Mouse (Mus musculus): ENCODE data around the gene Olfr1418. TPM values are rescaled to one million over a fixed set of nuclear protein-coding genes. Genes with fewer than 3 reads are reported as not detected.

Gene Olfr1418
- total RNA-seq, 2 experiments from 2014 or later, result not detected

GRCm38 (mm10) chr19:11811688-11812365, 49.0 kb downstream of the Olfr1418 start:
- ATAC-seq (replicated peaks; ENCODE audit: low FRiP score, poor library complexity, severe bottlenecking), result no peak

- ATAC-seq (replicated peaks; ENCODE audit: low FRiP score, poor library complexity, severe bottlenecking), result no peak
Measured at GRCm38 (mm10) chr19:11810856-11811255, 50.0 kb downstream of the Olfr1418 start.

GRCm38 (mm10) chr19:11810003-11810758, 50.7 kb downstream of the Olfr1418 start:
- no peak for ATAC-seq (replicated peaks; ENCODE audit: low FRiP score, poor library complexity, severe bottlenecking)

- no peak for ATAC-seq (replicated peaks; ENCODE audit: low FRiP score, poor library complexity, severe bottlenecking)
Measured at GRCm38 (mm10) chr19:11808452-11808851, 52.4 kb downstream of the Olfr1418 start.

- ATAC-seq (replicated peaks; ENCODE audit: low FRiP score, poor library complexity, severe bottlenecking), result no peak
Measured at GRCm38 (mm10) chr19:11807822-11808221, 53.0 kb downstream of the Olfr1418 start.

- no peak for ATAC-seq (replicated peaks; ENCODE audit: low FRiP score, poor library complexity, severe bottlenecking)
Measured at GRCm38 (mm10) chr19:11807251-11807650, 53.6 kb downstream of the Olfr1418 start.

GRCm38 (mm10) chr19:11804423-11804822, 56.4 kb downstream of the Olfr1418 start:
- no peak for ATAC-seq (replicated peaks; ENCODE audit: low FRiP score, poor library complexity, severe bottlenecking)

Other genes with a start within 250 kb of the Olfr1418 start
- gene Ms4a2, start 237.3 kb downstream of the Olfr1418 start, total RNA-seq (2015; ENCODE audit: low replicate concordance), result 13.3 and 21.4 TPM in 2 replicates
- 6.8 and 12.9 TPM in 2 replicates for gene Ms4a2, start 237.3 kb downstream of the Olfr1418 start, total RNA-seq (2017; ENCODE audit: low replicate concordance)
- gene Ms4a3, start 220.2 kb downstream of the Olfr1418 start, total RNA-seq (2015; ENCODE audit: low replicate concordance), result 148 and 159 TPM in 2 replicates
- 39.9 and 40.2 TPM in 2 replicates for gene Ms4a3, start 220.2 kb downstream of the Olfr1418 start, total RNA-seq (2017; ENCODE audit: low replicate concordance)
- not detected in 2 replicates for gene Oosp2, start 200.5 kb downstream of the Olfr1418 start, total RNA-seq (2015; ENCODE audit: low replicate concordance)
- gene Oosp2, start 200.5 kb downstream of the Olfr1418 start, total RNA-seq (2017; ENCODE audit: low replicate concordance), result not detected in 2 replicates
- gene Oosp1, start 169.9 kb downstream of the Olfr1418 start, total RNA-seq (2015; ENCODE audit: low replicate concordance), result 2.1 TPM in 1 of 2 replicates, not detected in the other
- 6.3 TPM in 1 of 2 replicates, not detected in the other for gene Oosp1, start 169.9 kb downstream of the Olfr1418 start, total RNA-seq (2017; ENCODE audit: low replicate concordance)
- gene Oosp3, start 164.0 kb downstream of the Olfr1418 start, total RNA-seq (2015; ENCODE audit: low replicate concordance), result not detected in 2 replicates
- not detected in 2 replicates for gene Oosp3, start 164.0 kb downstream of the Olfr1418 start, total RNA-seq (2017; ENCODE audit: low replicate concordance)
- not detected in 2 replicates for gene Gif, start 113.5 kb downstream of the Olfr1418 start, total RNA-seq (2015; ENCODE audit: low replicate concordance)
- gene Gif, start 113.5 kb downstream of the Olfr1418 start, total RNA-seq (2017; ENCODE audit: low replicate concordance), result not detected in 2 replicates
- gene Mrpl16, start 90.7 kb downstream of the Olfr1418 start, total RNA-seq (2015; ENCODE audit: low replicate concordance), result 19.8 and 21.0 TPM in 2 replicates
- 6.8 and 22.5 TPM in 2 replicates for gene Mrpl16, start 90.7 kb downstream of the Olfr1418 start, total RNA-seq (2017; ENCODE audit: low replicate concordance)
- gene Stx3, start 41.7 kb downstream of the Olfr1418 start, total RNA-seq (2015; ENCODE audit: low replicate concordance), result 2.2 TPM in 1 of 2 replicates, not detected in the other
- gene Stx3, start 41.7 kb downstream of the Olfr1418 start, total RNA-seq (2017; ENCODE audit: low replicate concordance), result 0.39 and 6.0 TPM in 2 replicates
- not detected in 2 replicates for gene Olfr1417, start 21.8 kb downstream of the Olfr1418 start, total RNA-seq (2015; ENCODE audit: low replicate concordance)
- gene Olfr1417, start 21.8 kb downstream of the Olfr1418 start, total RNA-seq (2017; ENCODE audit: low replicate concordance), result not detected in 2 replicates
- not detected in 2 replicates for gene Olfr1419, start 14.0 kb upstream of the Olfr1418 start, total RNA-seq (2015; ENCODE audit: low replicate concordance)
- gene Olfr1419, start 14.0 kb upstream of the Olfr1418 start, total RNA-seq (2017; ENCODE audit: low replicate concordance), result not detected in 2 replicates
- not detected in 2 replicates for gene Olfr1420, start 25.5 kb upstream of the Olfr1418 start, total RNA-seq (2015; ENCODE audit: low replicate concordance)
- not detected in 2 replicates for gene Olfr1420, start 25.5 kb upstream of the Olfr1418 start, total RNA-seq (2017; ENCODE audit: low replicate concordance)
- gene Patl1, start 51.3 kb upstream of the Olfr1418 start, total RNA-seq (2015; ENCODE audit: low replicate concordance), result 9.6 and 12.3 TPM in 2 replicates
- 2.7 and 5.3 TPM in 2 replicates for gene Patl1, start 51.3 kb upstream of the Olfr1418 start, total RNA-seq (2017; ENCODE audit: low replicate concordance)
- 23.5 and 34.6 TPM in 2 replicates for gene Osbp, start 104.9 kb upstream of the Olfr1418 start, total RNA-seq (2015; ENCODE audit: low replicate concordance)
- gene Osbp, start 104.9 kb upstream of the Olfr1418 start, total RNA-seq (2017; ENCODE audit: low replicate concordance), result 32.1 and 32.3 TPM in 2 replicates
- gene Olfr1423, start 180.3 kb upstream of the Olfr1418 start, total RNA-seq (2015; ENCODE audit: low replicate concordance), result not detected in 2 replicates
- not detected in 2 replicates for gene Olfr1423, start 180.3 kb upstream of the Olfr1418 start, total RNA-seq (2017; ENCODE audit: low replicate concordance)
- not detected in 2 replicates for gene Olfr1424, start 201.6 kb upstream of the Olfr1418 start, total RNA-seq (2015; ENCODE audit: low replicate concordance)
- not detected in 2 replicates for gene Olfr1424, start 201.6 kb upstream of the Olfr1418 start, total RNA-seq (2017; ENCODE audit: low replicate concordance)
- not detected in 2 replicates for gene Olfr1425, start 216.7 kb upstream of the Olfr1418 start, total RNA-seq (2015; ENCODE audit: low replicate concordance)
- not detected in 2 replicates for gene Olfr1425, start 216.7 kb upstream of the Olfr1418 start, total RNA-seq (2017; ENCODE audit: low replicate concordance)
- not detected in 2 replicates for gene Olfr1426, start 230.9 kb upstream of the Olfr1418 start, total RNA-seq (2015; ENCODE audit: low replicate concordance)
- not detected in 2 replicates for gene Olfr1426, start 230.9 kb upstream of the Olfr1418 start, total RNA-seq (2017; ENCODE audit: low replicate concordance)
- gene Olfr1427, start 242.3 kb upstream of the Olfr1418 start, total RNA-seq (2015; ENCODE audit: low replicate concordance), result not detected in 2 replicates
- not detected in 2 replicates for gene Olfr1427, start 242.3 kb upstream of the Olfr1418 start, total RNA-seq (2017; ENCODE audit: low replicate concordance)